Mouse (Mus musculus): ENCODE measurements around the gene Atpaf1. TPM values are rescaled to one million over a fixed set of nuclear protein-coding genes. Genes with fewer than 3 reads are reported as not detected.

Atpaf1 gene
- polyA plus RNA-seq, 1 experiment from 2014 or later, result 47.3 TPM

GRCm38 (mm10) chr4:115855609-115856008 is 71.0 kb downstream of the Atpaf1 start:
- peaks cover 17% of the 10 kb centered on the region for H3K4me1 ChIP-seq
- WGBS, result 74% methylated on average over 4 of the region's 4 CpGs
- no peaks in the 10 kb centered on the region for H3K9me3 ChIP-seq
- no peaks in the 10 kb centered on the region for H3K27me3 ChIP-seq (replicated peaks; ENCODE audit: low read depth, poor library complexity, severe bottlenecking)
- H3K4me3 ChIP-seq, result no peak overlapping the region
- H3K36me3 ChIP-seq (replicated peaks), result peaks cover 62% of the 10 kb centered on the region
- H3K27ac ChIP-seq (replicated peaks), result no peak overlapping the region
- DNase-seq (ENCODE audit: low spot score), result no peak

GRCm38 (mm10) chr4:115856282-115856681 is 71.7 kb downstream of the Atpaf1 start:
- Histone ChIP-seq H3K27me3 (replicated peaks; ENCODE audit: low read depth, poor library complexity, severe bottlenecking) (no peaks in the 10 kb centered on the region), H3K4me1 (peaks cover 15% of the 10 kb centered on the region), H3K9me3 (no peaks in the 10 kb centered on the region), H3K36me3 (replicated peaks) (peaks cover 62% of the 10 kb centered on the region), H3K4me3 (no peak overlapping the region), H3K27ac (replicated peaks) (no peak overlapping the region; the same call in 1 of the 2 replicates)
- WGBS, result 57% methylated on average over 4 of the region's 4 CpGs
- no peak for DNase-seq (ENCODE audit: low spot score)

DNA sequence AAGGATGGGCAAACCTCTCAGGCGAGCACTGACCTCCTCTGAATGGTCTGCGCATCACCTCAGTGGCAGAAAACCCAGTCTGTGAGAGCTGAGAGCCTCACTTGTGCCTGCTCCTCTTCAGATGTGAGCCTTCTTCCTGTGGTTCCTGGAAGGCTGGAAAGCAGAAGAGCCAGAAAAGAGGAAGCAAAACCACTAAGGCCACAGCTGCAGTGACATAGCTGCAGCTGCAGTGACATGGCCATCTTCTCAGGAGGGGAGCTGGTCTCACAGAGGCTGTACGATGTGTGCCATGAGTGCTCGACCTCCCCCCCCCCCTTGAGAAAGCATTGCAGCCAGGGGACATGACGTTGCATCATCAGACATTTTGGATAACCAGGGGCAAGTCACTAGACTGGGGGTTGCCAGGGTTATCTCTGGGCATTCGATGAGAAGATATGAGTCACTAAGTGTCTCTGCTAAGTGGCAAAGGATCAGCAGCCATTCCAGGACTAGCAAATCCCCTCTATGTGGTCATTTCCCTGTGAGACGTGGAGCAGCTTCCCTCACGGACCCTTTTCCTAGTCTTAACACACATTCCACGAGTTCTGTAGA is 72.8 kb downstream of the Atpaf1 start:
- Histone ChIP-seq H3K27me3 (replicated peaks; ENCODE audit: low read depth, poor library complexity, severe bottlenecking) (no peaks in the 10 kb centered on the region), H3K4me3 (no peak overlapping the region), H3K9me3 (no peaks in the 10 kb centered on the region), H3K36me3 (replicated peaks) (peaks cover 57% of the 10 kb centered on the region), H3K4me1 (peaks cover 16% of the 10 kb centered on the region), H3K27ac (replicated peaks) (no peak overlapping the region)
- WGBS, result 83% methylated on average over 9 of the region's 9 CpGs
- DNase-seq (ENCODE audit: low spot score), result no peak

GRCm38 (mm10) chr4:115863352-115863751 is 78.7 kb downstream of the Atpaf1 start:
- Histone ChIP-seq H3K4me1 (peaks cover 19% of the 10 kb centered on the region), H3K4me3 (no peak overlapping the region), H3K27me3 (replicated peaks; ENCODE audit: low read depth, poor library complexity, severe bottlenecking) (no peaks in the 10 kb centered on the region), H3K27ac (replicated peaks) (peak overlapping the region; percentile 63), H3K36me3 (replicated peaks) (peaks cover 47% of the 10 kb centered on the region), H3K9me3 (no peaks in the 10 kb centered on the region)
- DNase-seq (ENCODE audit: low spot score), result no peak
- WGBS, result 63% methylated on average over 7 of the region's 7 CpGs

GRCm38 (mm10) chr4:115863880-115864279 is 79.3 kb downstream of the Atpaf1 start:
- DNase-seq (ENCODE audit: low spot score), result peak; percentile 24
- Histone ChIP-seq H3K27ac (replicated peaks) (no peak overlapping the region; the same call in 1 of the 2 replicates), H3K4me1 (peaks cover 20% of the 10 kb centered on the region), H3K9me3 (no peaks in the 10 kb centered on the region), H3K36me3 (replicated peaks) (peaks cover 44% of the 10 kb centered on the region), H3K27me3 (replicated peaks; ENCODE audit: low read depth, poor library complexity, severe bottlenecking) (no peaks in the 10 kb centered on the region), H3K4me3 (no peak overlapping the region)
- 55% methylated on average over 10 of the region's 10 CpGs for WGBS

Other genes starting within 250 kb of the Atpaf1 start
- gene Cyp4a31, start 221.2 kb upstream of the Atpaf1 start, polyA plus RNA-seq (2016; fragmentation: Nextera tagmentation; extraction: Ambion mirVana), result not detected in 2 replicates
- not detected in 2 replicates for gene Cyp4a32, start 183.8 kb upstream of the Atpaf1 start, polyA plus RNA-seq (2016; fragmentation: Nextera tagmentation; extraction: Ambion mirVana)
- gene Cyp4b1, start 137.1 kb upstream of the Atpaf1 start, polyA plus RNA-seq (2016; fragmentation: Nextera tagmentation; extraction: Ambion mirVana), result not detected in 2 replicates
- 33.5 and 34.2 TPM in 2 replicates for gene Efcab14, start 47.1 kb upstream of the Atpaf1 start, polyA plus RNA-seq (2016; fragmentation: Nextera tagmentation; extraction: Ambion mirVana)
- 0.25 and 0.26 TPM in 2 replicates for gene Tex38, start 3.8 kb upstream of the Atpaf1 start, polyA plus RNA-seq (2016; fragmentation: Nextera tagmentation; extraction: Ambion mirVana)
- 2.8 and 3.5 TPM in 2 replicates for gene Mob3c, start 43.3 kb downstream of the Atpaf1 start, polyA plus RNA-seq (2016; fragmentation: Nextera tagmentation; extraction: Ambion mirVana)
- gene Mknk1, start 54.4 kb downstream of the Atpaf1 start, polyA plus RNA-seq (2016; fragmentation: Nextera tagmentation; extraction: Ambion mirVana), result 23.0 and 23.6 TPM in 2 replicates
- not detected in 2 replicates for gene Kncn, start 99.6 kb downstream of the Atpaf1 start, polyA plus RNA-seq (2016; fragmentation: Nextera tagmentation; extraction: Ambion mirVana)
- gene 6430628N08Rik, start 105.9 kb downstream of the Atpaf1 start, polyA plus RNA-seq (2016; fragmentation: Nextera tagmentation; extraction: Ambion mirVana), result 0.09 TPM in 1 of 2 replicates, not detected in the other
- 1.7 and 2.5 TPM in 2 replicates for gene Dmbx1, start 155.1 kb downstream of the Atpaf1 start, polyA plus RNA-seq (2016; fragmentation: Nextera tagmentation; extraction: Ambion mirVana)
- 2.3 and 2.4 TPM in 2 replicates for gene Faah, start 233.1 kb downstream of the Atpaf1 start, polyA plus RNA-seq (2016; fragmentation: Nextera tagmentation; extraction: Ambion mirVana)

All from embryonic facial prominence, embryonic 10.5 days (tissue).